Mouse (Mus musculus) thymus, adult 2 months (tissue): ENCODE measurements around the gene Wasl. TPM values are rescaled to one million over a fixed set of nuclear protein-coding genes. Genes with fewer than 3 reads are reported as not detected.

Experiments
- DNase-seq: peaks from one replicate; pipeline ENCODE4 v3.0.0; 2021
- H3K27ac ChIP-seq: fragments of 200-500 bp; 2 replicates; pipeline ENCODE4 v1.5.1; 2012; ENCODE audit warnings: low read length, control low read depth; ENCODE audit not compliant: control insufficient read depth, insufficient read depth
- H3K27me3 ChIP-seq: fragments of 200-500 bp; 2 replicates; pipeline ENCODE4 v1.6.1; 2012; ENCODE audit warnings: mild to moderate bottlenecking, low read length, moderate library complexity, mixed read lengths; ENCODE audit not compliant: control insufficient read depth, insufficient read depth
- H3K36me3 ChIP-seq: fragments of 200-500 bp; 2 replicates; pipeline ENCODE4 v1.6.1; 2012; ENCODE audit warnings: mild to moderate bottlenecking, low read length, moderate library complexity; ENCODE audit not compliant: control insufficient read depth, insufficient read depth
- H3K4me1 ChIP-seq: fragments of 200-500 bp; replicated peaks from 2 replicates; pipeline ENCODE4 v1.6.1; 2012; ENCODE audit warnings: low read length; ENCODE audit not compliant: control insufficient read depth, insufficient read depth
- H3K4me3 ChIP-seq: fragments of 200-500 bp; 2 replicates; pipeline ENCODE4 v1.5.1; 2012; ENCODE audit warnings: mild to moderate bottlenecking, low read length, control low read depth, moderate library complexity; ENCODE audit not compliant: control insufficient read depth, insufficient read depth
- CTCF ChIP-seq: fragments of 200-500 bp; IDR thresholded peaks from 2 replicates; pipeline ENCODE4 v1.5.1; 2012; ENCODE audit warnings: mild to moderate bottlenecking, control low read depth, low read length, moderate library complexity, borderline replicate concordance; ENCODE audit not compliant: control insufficient read depth, poor library complexity, insufficient read depth; ENCODE audit errors: extremely low read depth
- POLR2A ChIP-seq: fragments of 200-500 bp; IDR thresholded peaks from 2 replicates; pipeline ENCODE4 v1.6.1; 2012; ENCODE audit warnings: mild to moderate bottlenecking, low read length, control low read depth, moderate library complexity; ENCODE audit not compliant: control insufficient read depth, poor library complexity, insufficient read depth; ENCODE audit errors: extremely low read depth
- WGBS: fragments of 180-500 bp; shearing (Covaris S2); methylation state at CpG from one replicate; pipeline ENCODE4 v1.1.7; 2018; 5-methylcytosine and 5-hydroxymethylcytosine counted together
- polyA plus RNA-seq: library from polyadenylated mRNA; depleted of rRNA; stranded (reverse); fragments of >200 nt; gene quantifications from 2 replicates; pipeline ENCODE4 v1.2.3, GENCODE M21; 2012; rRNA removed

Gene Wasl
- 46.3 and 87.3 TPM in 2 replicates for polyA plus RNA-seq

GRCm38 (mm10) chr6:24664867-24665458, at the start of gene Wasl:
Wasl (minus strand) TSS chr6:24665009.
- Histone ChIP-seq H3K4me3 (peak within 1 kb of the TSS; percentile 92), H3K27me3 (no peaks in the 10 kb centered on the region), H3K4me1 (peaks cover 5% of the 10 kb centered on the region), H3K36me3 (no peaks in the 10 kb centered on the region), H3K27ac (peak within 1 kb of the TSS; percentile 35)
- under 1% methylated on average over 63 of the region's 63 CpGs for WGBS
- TF ChIP-seq CTCF = peak; percentile 8; the same call in 1 of the 2 replicates
- peak; percentile 57; the same call in 1 of the 2 replicates for TF ChIP-seq POLR2A
- peak; percentile 99 for DNase-seq

GRCm38 (mm10) chr6:24707499-24707898, 42.7 kb upstream of the Wasl start:
- H3K27me3 ChIP-seq = no peaks in the 10 kb centered on the region
- no peak overlapping the region for H3K27ac ChIP-seq
- 63% methylated on average over 2 of the region's 2 CpGs for WGBS
- H3K4me3 ChIP-seq = no peak overlapping the region
- TF ChIP-seq POLR2A (no peak), CTCF (no peak)
- no peak for DNase-seq
- H3K36me3 ChIP-seq = no peaks in the 10 kb centered on the region
- no peaks in the 10 kb centered on the region for H3K4me1 ChIP-seq

- H3K27ac ChIP-seq = no peak overlapping the region
- no peaks in the 10 kb centered on the region for H3K4me1 ChIP-seq
- H3K4me3 ChIP-seq = no peak overlapping the region
- DNase-seq = no peak
- no peak for TF ChIP-seq CTCF
- no peak for TF ChIP-seq POLR2A
- no peaks in the 10 kb centered on the region for H3K36me3 ChIP-seq
- 80% methylated on average over 5 of the region's 5 CpGs for WGBS
- no peaks in the 10 kb centered on the region for H3K27me3 ChIP-seq
Observed at GRCm38 (mm10) chr6:24707090-24707489, 42.3 kb upstream of the Wasl start.

- H3K36me3 ChIP-seq = no peaks in the 10 kb centered on the region
- H3K27ac ChIP-seq = no peak overlapping the region
- no peaks in the 10 kb centered on the region for H3K27me3 ChIP-seq
- TF ChIP-seq CTCF = no peak
- no peak for TF ChIP-seq POLR2A
- no peak for DNase-seq
- 89% methylated on average over 5 of the region's 5 CpGs for WGBS
- no peaks in the 10 kb centered on the region for H3K4me1 ChIP-seq
- H3K4me3 ChIP-seq = no peak overlapping the region
Observed at GRCm38 (mm10) chr6:24697216-24697615, 32.4 kb upstream of the Wasl start.

- no peak for DNase-seq
- no peaks in the 10 kb centered on the region for H3K4me1 ChIP-seq
- no peaks in the 10 kb centered on the region for H3K27me3 ChIP-seq
- 89% methylated on average over 4 of the region's 4 CpGs for WGBS
- TF ChIP-seq POLR2A (no peak), CTCF (no peak)
- no peak overlapping the region for H3K4me3 ChIP-seq
- no peak overlapping the region for H3K27ac ChIP-seq
- no peaks in the 10 kb centered on the region for H3K36me3 ChIP-seq
Observed at GRCm38 (mm10) chr6:24696117-24696516, 31.3 kb upstream of the Wasl start.

- Histone ChIP-seq H3K4me3 (no peak overlapping the region), H3K27me3 (no peaks in the 10 kb centered on the region), H3K27ac (no peak overlapping the region), H3K4me1 (no peaks in the 10 kb centered on the region), H3K36me3 (no peaks in the 10 kb centered on the region)
- DNase-seq = no peak
- 90% methylated on average over 11 of the region's 11 CpGs for WGBS
- TF ChIP-seq CTCF = no peak
- no peak for TF ChIP-seq POLR2A
Observed at GRCm38 (mm10) chr6:24694455-24695410, 29.9 kb upstream of the Wasl start.

GRCm38 (mm10) chr6:24687871-24688270, 23.1 kb upstream of the Wasl start:
- H3K27me3 ChIP-seq = no peaks in the 10 kb centered on the region
- DNase-seq = no peak
- no peaks in the 10 kb centered on the region for H3K4me1 ChIP-seq
- no peak overlapping the region for H3K4me3 ChIP-seq
- no peak overlapping the region for H3K27ac ChIP-seq
- TF ChIP-seq CTCF (no peak), POLR2A (no peak)
- 85% methylated on average over 1 of the region's 1 CpGs for WGBS
- no peaks in the 10 kb centered on the region for H3K36me3 ChIP-seq
